Mouse (Mus musculus): ENCODE results near the gene Nisch. TPM values are rescaled to one million over a fixed set of nuclear protein-coding genes. Genes with fewer than 3 reads are reported as not detected.

Gene Nisch
- total and polyA plus RNA-seq, 2 experiments from 2014 or later = 199 to 300 TPM

DNA sequence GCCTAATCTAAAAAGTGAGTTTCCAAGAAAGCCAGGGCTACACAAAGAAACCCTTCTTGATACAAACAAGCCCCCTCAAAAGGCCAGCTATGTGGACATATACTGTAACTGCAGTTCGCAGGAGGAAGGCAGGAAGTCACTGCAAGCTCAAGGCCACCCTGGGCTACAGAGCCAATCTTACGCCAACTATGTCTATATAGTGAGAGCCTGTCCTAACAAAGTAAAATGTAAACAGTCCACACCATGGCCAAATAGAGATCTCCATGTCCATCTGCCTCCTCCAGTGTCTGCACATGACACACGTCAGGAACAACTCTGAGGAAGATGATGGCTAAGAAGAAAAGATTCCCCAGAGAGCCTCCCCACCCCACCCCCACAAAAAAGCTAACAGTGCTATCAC, 16.7 kb downstream of the Nisch start:
- no peak for ATAC-seq
- no peak for DNase-seq
- Histone ChIP-seq H3K4me1 (ENCODE audit: insufficient read depth) (peaks cover 7% of the 10 kb centered on the region), H3K4me2 (ENCODE audit: low read depth) (no peak overlapping the region), H3K4me3 (ENCODE audit: low read depth, low read length) (no peak overlapping the region), H3K36me3 (ENCODE audit: insufficient read depth) (peaks cover 59% of the 10 kb centered on the region), H3K9me3 (ENCODE audit: low read length) (no peaks in the 10 kb centered on the region), H3K27me3 (ENCODE audit: insufficient read depth, low read length) (no peaks in the 10 kb centered on the region), H3K27ac (ENCODE audit: low read depth, low read length) (no peak overlapping the region), H3K9ac (no peak overlapping the region)
- TF ChIP-seq CTCF (IDR thresholded peaks at IDR 0.05; ENCODE audit: low read depth) = no peak
- 79% methylated on average over 3 of the region's 3 CpGs for WGBS

- ATAC-seq (no peak), DNase-seq (no peak)
- H3K4me2 ChIP-seq (ENCODE audit: low read depth) = no peak overlapping the region
- no peak overlapping the region for H3K4me3 ChIP-seq (ENCODE audit: low read depth, low read length)
- no peaks in the 10 kb centered on the region for H3K9me3 ChIP-seq (ENCODE audit: low read length)
- peaks cover 62% of the 10 kb centered on the region for H3K36me3 ChIP-seq (ENCODE audit: insufficient read depth)
- no peak for TF ChIP-seq CTCF (IDR thresholded peaks at IDR 0.05; ENCODE audit: low read depth)
- no peak overlapping the region for H3K9ac ChIP-seq
- H3K27me3 ChIP-seq (ENCODE audit: insufficient read depth, low read length) = no peaks in the 10 kb centered on the region
- no peak overlapping the region for H3K27ac ChIP-seq (ENCODE audit: low read depth, low read length)
- WGBS = 87% methylated on average over 7 of the region's 7 CpGs
- peaks cover 2% of the 10 kb centered on the region for H3K4me1 ChIP-seq (ENCODE audit: insufficient read depth)
These were observed 17.1 kb downstream of the Nisch start for GRCm38 (mm10) chr14:31199599-31199998.

- H3K36me3 ChIP-seq (ENCODE audit: insufficient read depth) = peaks cover 52% of the 10 kb centered on the region
- no peak; the same call in 1 of the 2 replicates for ATAC-seq
These were observed 18.9 kb downstream of the Nisch start for GRCm38 (mm10) chr14:31197547-31198516.

DNA sequence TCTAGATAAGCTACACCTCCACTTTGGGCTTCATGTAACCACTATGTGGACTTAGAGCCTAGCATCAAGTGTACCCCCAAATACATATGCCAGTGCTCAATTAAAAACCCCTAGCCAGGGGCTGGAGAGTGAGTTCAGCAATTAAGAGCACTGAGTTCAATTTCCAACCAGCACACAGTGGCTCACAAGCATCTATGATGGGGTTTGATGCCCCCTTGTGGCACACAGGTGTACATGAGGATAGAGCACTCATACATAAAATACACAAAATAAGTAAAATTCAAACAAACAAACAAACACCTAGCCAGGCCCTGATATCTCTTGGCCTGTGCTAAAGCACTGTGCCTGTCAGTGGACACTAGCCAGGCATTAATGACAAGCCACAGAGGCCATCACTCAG, 20.8 kb downstream of the Nisch start:
- Histone ChIP-seq H3K9me3 (ENCODE audit: low read length) (no peaks in the 10 kb centered on the region), H3K27ac (ENCODE audit: low read depth, low read length) (no peak overlapping the region), H3K9ac (no peak overlapping the region), H3K4me1 (ENCODE audit: insufficient read depth) (no peaks in the 10 kb centered on the region), H3K27me3 (ENCODE audit: insufficient read depth, low read length) (no peaks in the 10 kb centered on the region), H3K4me2 (ENCODE audit: low read depth) (no peak overlapping the region), H3K36me3 (ENCODE audit: insufficient read depth) (peaks cover 54% of the 10 kb centered on the region), H3K4me3 (ENCODE audit: low read depth, low read length) (no peak overlapping the region)
- peak; percentile 66 for TF ChIP-seq CTCF (IDR thresholded peaks at IDR 0.05; ENCODE audit: low read depth)
- peak; percentile 44 for ATAC-seq
- DNase-seq = no peak

More at GRCm38 (mm10) chr14:31197547-31198516, 18.9 kb downstream of the Nisch start:
- DNase-seq = no peak
- H3K9ac ChIP-seq = no peak overlapping the region
- no peaks in the 10 kb centered on the region for H3K27me3 ChIP-seq (ENCODE audit: insufficient read depth, low read length)
- H3K4me1 ChIP-seq (ENCODE audit: insufficient read depth) = no peaks in the 10 kb centered on the region
- WGBS = 59% methylated on average over 16 of the region's 16 CpGs
- no peak overlapping the region for H3K4me3 ChIP-seq (ENCODE audit: low read depth, low read length)
- no peak for TF ChIP-seq CTCF (IDR thresholded peaks at IDR 0.05; ENCODE audit: low read depth)
- H3K27ac ChIP-seq (ENCODE audit: low read depth, low read length) = no peak overlapping the region
- H3K4me2 ChIP-seq (ENCODE audit: low read depth) = no peak overlapping the region
- H3K9me3 ChIP-seq (ENCODE audit: low read length) = no peaks in the 10 kb centered on the region

- WGBS = 95% methylated on average over 4 of the region's 4 CpGs
- Histone ChIP-seq H3K4me1 (ENCODE audit: insufficient read depth) (no peaks in the 10 kb centered on the region), H3K27me3 (ENCODE audit: insufficient read depth, low read length) (no peaks in the 10 kb centered on the region), H3K9ac (no peak overlapping the region), H3K4me3 (ENCODE audit: low read depth, low read length) (no peak overlapping the region), H3K27ac (ENCODE audit: low read depth, low read length) (no peak overlapping the region), H3K4me2 (ENCODE audit: low read depth) (no peak overlapping the region), H3K9me3 (ENCODE audit: low read length) (no peaks in the 10 kb centered on the region), H3K36me3 (ENCODE audit: insufficient read depth) (peaks cover 54% of the 10 kb centered on the region)
- TF ChIP-seq CTCF (IDR thresholded peaks at IDR 0.05; ENCODE audit: low read depth) = no peak
- DNase-seq (no peak), ATAC-seq (no peak)
These were observed 21.2 kb downstream of the Nisch start for GRCm38 (mm10) chr14:31195521-31195920.

DNA sequence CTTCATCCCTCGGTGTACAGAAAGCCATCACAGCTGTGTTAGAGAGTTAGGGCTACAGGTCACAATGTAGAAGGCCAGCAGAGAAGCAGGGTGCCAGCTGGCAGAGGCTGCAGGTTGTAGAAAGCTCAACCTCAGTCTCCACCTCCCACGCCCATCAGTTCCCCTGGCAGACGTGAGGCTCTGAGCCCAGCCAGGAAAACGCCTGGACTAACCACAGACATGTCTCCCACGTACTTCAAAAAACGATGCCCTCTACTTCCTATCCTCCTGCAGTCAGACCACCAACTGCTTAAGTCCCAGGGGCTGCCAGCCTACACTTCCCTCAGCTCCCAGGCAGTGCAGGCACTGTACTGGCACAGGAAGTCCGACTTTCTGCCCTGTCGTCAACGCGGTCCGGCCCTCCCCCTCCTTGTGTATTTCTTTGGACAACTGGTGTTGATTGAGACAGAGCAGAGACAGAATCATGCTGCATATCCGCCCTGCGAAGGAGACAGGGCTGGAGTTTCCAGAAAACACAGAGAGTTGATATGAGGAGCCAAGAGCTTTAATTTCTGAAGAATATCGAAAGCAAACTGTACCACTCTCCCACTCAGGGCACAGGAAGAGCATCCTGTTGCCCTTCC, 21.7 kb downstream of the Nisch start:
- no peaks in the 10 kb centered on the region for H3K27me3 ChIP-seq (ENCODE audit: insufficient read depth, low read length)
- no peaks in the 10 kb centered on the region for H3K4me1 ChIP-seq (ENCODE audit: insufficient read depth)
- no peak overlapping the region for H3K4me3 ChIP-seq (ENCODE audit: low read depth, low read length)
- no peak for TF ChIP-seq CTCF (IDR thresholded peaks at IDR 0.05; ENCODE audit: low read depth)
- no peaks in the 10 kb centered on the region for H3K9me3 ChIP-seq (ENCODE audit: low read length)
- ATAC-seq (no peak), DNase-seq (no peak)
- H3K36me3 ChIP-seq (ENCODE audit: insufficient read depth) = peaks cover 56% of the 10 kb centered on the region
- H3K27ac ChIP-seq (ENCODE audit: low read depth, low read length) = no peak overlapping the region
- no peak overlapping the region for H3K4me2 ChIP-seq (ENCODE audit: low read depth)
- no peak overlapping the region for H3K9ac ChIP-seq
- 73% methylated on average over 14 of the region's 14 CpGs for WGBS

GRCm38 (mm10) chr14:31194441-31194840, 22.3 kb downstream of the Nisch start:
- no peak for DNase-seq
- Histone ChIP-seq H3K4me3 (ENCODE audit: low read depth, low read length) (no peak overlapping the region), H3K4me1 (ENCODE audit: insufficient read depth) (no peaks in the 10 kb centered on the region), H3K36me3 (ENCODE audit: insufficient read depth) (peaks cover 57% of the 10 kb centered on the region), H3K9me3 (ENCODE audit: low read length) (no peaks in the 10 kb centered on the region), H3K9ac (no peak overlapping the region), H3K27ac (ENCODE audit: low read depth, low read length) (no peak overlapping the region), H3K4me2 (ENCODE audit: low read depth) (no peak overlapping the region), H3K27me3 (ENCODE audit: insufficient read depth, low read length) (no peaks in the 10 kb centered on the region)
- no peak for TF ChIP-seq CTCF (IDR thresholded peaks at IDR 0.05; ENCODE audit: low read depth)
- ATAC-seq = no peak
- 85% methylated on average over 2 of the region's 2 CpGs for WGBS
